Mouse (Mus musculus) liver, adult 10 weeks (tissue): ENCODE results near the gene Hoxb5. TPM values are rescaled to one million over a fixed set of nuclear protein-coding genes. Genes with fewer than 3 reads are reported as not detected.

Source experiments
- polyA plus RNA-seq: library from polyadenylated mRNA; stranded (reverse); fragments of 350-450 nt; fragmentation: Illumina TruSeq; extraction: RNeasy Lipid Tissue Mini Kit (QIAGEN cat#74804); gene quantifications from one replicate; pipeline ENCODE4 v1.2.3, GENCODE M21; 2014; ENCODE audit warnings: low read depth, low replicate concordance

Hoxb5 gene
- polyA plus RNA-seq = 0.21 TPM

GRCm38 (mm10) chr11:96303151-96304099 lies at the start of gene Hoxb5:
Hoxb5 (plus strand) TSS chr11:96303336.

GRCm38 (mm10) chr11:96270996-96271540 lies 32.1 kb upstream of the Hoxb5 start, which contains the start of gene Hoxb9:
Hoxb9 (plus strand) TSS chr11:96271457.

GRCm38 (mm10) chr11:96281855-96282570 lies 21.1 kb upstream of the Hoxb5 start, which contains the start of gene Hoxb8:
Hoxb8 (plus strand) TSS chr11:96281905.

GRCm38 (mm10) chr11:96285771-96286738 lies 17.1 kb upstream of the Hoxb5 start, which contains the start of gene Hoxb7:
Hoxb7 (plus strand) TSS chr11:96286623.

GRCm38 (mm10) chr11:96291681-96292564 lies 11.2 kb upstream of the Hoxb5 start, which contains the start of gene Hoxb6:
Hoxb6 (plus strand) TSS chr11:96292476.

GRCm38 (mm10) chr11:96317608-96318367 lies 14.7 kb downstream of the Hoxb5 start, which contains the start of gene Hoxb4:
Hoxb4 (plus strand) TSS chr11:96318267.

GRCm38 (mm10) chr11:96323154-96323553 lies 20.0 kb downstream of the Hoxb5 start, which contains the start of gene Hoxb3:
Hoxb3 (plus strand) TSS chr11:96323326.

GRCm38 (mm10) chr11:96350341-96350624 lies 47.1 kb downstream of the Hoxb5 start, which contains the start of gene Hoxb2:
Hoxb2 (plus strand) TSS chr11:96350525.

Other genes with a start within 250 kb of the Hoxb5 start
- 15.9 TPM for gene Ube2z, start 237.9 kb upstream of the Hoxb5 start, polyA plus RNA-seq
- gene Atp5g1, start 227.7 kb upstream of the Hoxb5 start, polyA plus RNA-seq = 29.6 TPM
- gene Calcoco2, start 191.4 kb upstream of the Hoxb5 start, polyA plus RNA-seq = not detected
- gene Ttll6, start 169.6 kb upstream of the Hoxb5 start, polyA plus RNA-seq = not detected
- gene Hoxb13, start 109.0 kb upstream of the Hoxb5 start, polyA plus RNA-seq = not detected
- not detected for gene Hoxb9, start 31.9 kb upstream of the Hoxb5 start, polyA plus RNA-seq
- gene Hoxb8, start 21.4 kb upstream of the Hoxb5 start, polyA plus RNA-seq = not detected
- 0.42 TPM for gene Hoxb7, start 16.7 kb upstream of the Hoxb5 start, polyA plus RNA-seq
- gene Hoxb6, start 10.9 kb upstream of the Hoxb5 start, polyA plus RNA-seq = not detected
- 0.58 TPM for gene Hoxb4, start 14.9 kb downstream of the Hoxb5 start, polyA plus RNA-seq
- 0.45 TPM for gene Hoxb3, start 20.0 kb downstream of the Hoxb5 start, polyA plus RNA-seq
- gene Hoxb2, start 47.2 kb downstream of the Hoxb5 start, polyA plus RNA-seq = 0.72 TPM
- not detected for gene Hoxb1, start 62.4 kb downstream of the Hoxb5 start, polyA plus RNA-seq
- 0.48 TPM for gene Skap1, start 161.3 kb downstream of the Hoxb5 start, polyA plus RNA-seq